Mouse (Mus musculus) embryonic facial prominence, embryonic 14.5 days (tissue): ENCODE measurements at regions not wholly inside any gene's neighbourhood (a gene's known extent, or its start where the extent isn't known, plus 50 kb on each side); places are given as distances from the start of the nearest gene placed in this dataset.
"Not testable (repeated sequence)": the region's sequence is repeated elsewhere in the genome, so short reads cannot be mapped to it uniquely, and the experiment has no call there.

ENCODE experiments used
- ATAC-seq: fragments of 200-750 bp; cut with Nextera tagmentation; 2 replicates; pipeline ENCODE4 v1.8.0; 2017; ENCODE audit warnings: low read depth, moderate number of reproducible peaks, moderate TSS enrichment
- DNase-seq: peaks from one replicate; pipeline ENCODE4 v3.0.0-alpha.2; 2015; ENCODE audit warnings: low spot score
- H3K27ac ChIP-seq: fragments of 300-500 bp; sonication (generic); replicated peaks from 2 replicates; pipeline ENCODE4 v1.5.1; 2014; ENCODE audit warnings: low read depth, mild to moderate bottlenecking, low read length, moderate library complexity
- H3K27me3 ChIP-seq: fragments of 300-500 bp; sonication (generic); replicated peaks from 2 replicates; pipeline ENCODE4 v1.6.1; 2014; ENCODE audit warnings: low read length; ENCODE audit not compliant: control insufficient read depth, insufficient read depth
- H3K36me3 ChIP-seq: fragments of 300-500 bp; sonication (generic); 2 replicates; pipeline ENCODE4 v1.6.1; 2014; ENCODE audit warnings: low read length, mixed read lengths; ENCODE audit not compliant: control insufficient read depth, insufficient read depth
- H3K4me1 ChIP-seq: fragments of 300-500 bp; sonication (generic); 2 replicates; pipeline ENCODE4 v1.6.1; 2014; ENCODE audit warnings: antibody characterized with exemption, low read length; ENCODE audit not compliant: control insufficient read depth, insufficient read depth
- H3K4me2 ChIP-seq: fragments of 300-500 bp; sonication (generic); 2 replicates; pipeline ENCODE4 v1.6.1; 2014; ENCODE audit warnings: low read depth, mild to moderate bottlenecking, low read length, moderate library complexity, mixed read lengths
- H3K4me3 ChIP-seq: fragments of 300-500 bp; sonication (generic); 2 replicates; pipeline ENCODE4 v1.5.1; 2014; ENCODE audit warnings: low read depth, mild to moderate bottlenecking, low read length
- H3K9ac ChIP-seq: fragments of 300-500 bp; sonication (generic); 2 replicates; pipeline ENCODE4 v1.6.1; 2014; ENCODE audit warnings: low read depth, mild to moderate bottlenecking, low read length, moderate library complexity, mixed read lengths
- H3K9me3 ChIP-seq: fragments of 300-500 bp; sonication (generic); 2 replicates; pipeline ENCODE4 v1.6.1; 2016; ENCODE audit warnings: low read length; ENCODE audit not compliant: control insufficient read depth
- WGBS: fragments of 180-500 bp; shearing (Covaris S2); extraction: QIAGEN DNeasy Blood & Tissue Kit; methylation state at CpG from one replicate; pipeline ENCODE4 v1.1.7; 2014; 5-methylcytosine and 5-hydroxymethylcytosine counted together

DNA sequence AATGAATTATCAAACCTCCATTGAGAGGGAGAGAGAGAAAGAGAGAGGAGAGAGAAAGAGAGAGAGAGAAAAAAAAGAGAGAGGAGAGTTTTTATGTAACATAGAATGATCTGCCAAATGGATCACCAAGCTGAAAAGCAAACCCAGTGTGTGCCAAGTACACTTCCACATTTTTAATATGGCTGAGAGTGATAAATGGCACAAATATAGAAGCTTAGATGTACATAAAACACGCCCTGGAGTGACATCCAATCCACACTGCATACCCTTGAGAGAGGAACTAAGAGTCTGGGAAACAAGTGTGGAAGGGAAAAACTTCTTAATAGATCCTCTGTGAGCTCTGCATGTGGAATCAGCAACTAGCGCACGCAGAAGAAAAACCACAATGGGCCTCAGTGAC is 90.1 kb downstream of the Otx2 start:
- Histone ChIP-seq H3K27me3 (0 out of 2 replicates have a peak, but pooled peaks cover 2% of the 10 kb centered on the region), H3K36me3 (no peaks in the 10 kb centered on the region), H3K9me3 (no peaks in the 10 kb centered on the region), H3K9ac (no peak overlapping the region), H3K4me3 (no peak overlapping the region), H3K4me1 (no peaks in the 10 kb centered on the region), H3K4me2 (no peak overlapping the region), H3K27ac (no peak overlapping the region)
- ATAC-seq, result no peak
- no peak for DNase-seq
- WGBS, result 71% methylated on average over 3 of the region's 3 CpGs

DNA sequence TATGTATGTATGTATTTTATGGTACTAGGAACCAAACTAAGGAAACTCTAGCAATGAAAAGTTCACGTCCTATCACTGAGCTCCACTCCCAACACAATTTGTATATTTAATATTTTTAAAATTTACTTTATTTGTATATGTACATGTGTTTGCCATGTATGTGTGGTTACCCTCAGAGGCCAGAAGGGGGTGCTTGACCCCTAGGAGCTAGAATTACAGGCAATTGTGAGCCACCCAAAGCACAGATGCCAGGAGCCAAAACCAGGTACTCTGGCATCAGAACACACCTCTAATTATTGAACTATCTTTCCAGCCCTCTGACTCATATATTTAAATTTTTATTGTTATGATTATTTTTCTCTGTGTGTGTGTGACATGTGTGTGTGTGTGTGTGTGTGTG is 91.5 kb downstream of the Otx2 start:
- Histone ChIP-seq H3K4me2 (no peak overlapping the region), H3K9me3 (no peaks in the 10 kb centered on the region), H3K27me3 (0 out of 2 replicates have a peak, but pooled peaks cover 2% of the 10 kb centered on the region), H3K27ac (no peak overlapping the region), H3K36me3 (no peaks in the 10 kb centered on the region), H3K9ac (no peak overlapping the region), H3K4me3 (no peak overlapping the region), H3K4me1 (no peaks in the 10 kb centered on the region)
- ATAC-seq (no peak), DNase-seq (no peak)
- 80% methylated on average over 1 of the region's 1 CpGs for WGBS

DNA sequence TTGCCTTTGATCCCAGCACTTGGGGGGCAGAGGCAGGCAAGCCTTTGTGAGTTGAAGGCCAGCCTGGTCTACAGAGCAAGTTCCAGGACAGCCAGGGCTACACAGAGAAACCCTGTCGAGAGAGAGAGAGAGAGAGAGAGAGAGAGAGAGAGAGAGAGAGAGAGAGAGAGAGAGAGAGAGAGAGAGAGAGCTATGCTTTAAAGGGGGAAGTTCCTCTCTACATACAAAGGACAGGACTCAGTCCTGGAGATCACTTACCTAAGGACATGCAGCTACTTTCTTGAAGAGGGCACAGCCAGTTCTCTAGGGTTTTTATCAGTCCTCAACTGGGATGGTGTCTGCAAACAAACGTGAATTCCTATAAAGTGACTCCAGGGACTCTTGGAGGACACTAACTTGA is 92.3 kb downstream of the Otx2 start:
- WGBS, result 23% methylated on average over 2 of the region's 2 CpGs
- not testable (repeated sequence) for H3K27ac ChIP-seq, H3K4me2 ChIP-seq, H3K9ac ChIP-seq, H3K4me1 ChIP-seq, ATAC-seq, H3K4me3 ChIP-seq, H3K9me3 ChIP-seq, H3K27me3 ChIP-seq, H3K36me3 ChIP-seq, DNase-seq

DNA sequence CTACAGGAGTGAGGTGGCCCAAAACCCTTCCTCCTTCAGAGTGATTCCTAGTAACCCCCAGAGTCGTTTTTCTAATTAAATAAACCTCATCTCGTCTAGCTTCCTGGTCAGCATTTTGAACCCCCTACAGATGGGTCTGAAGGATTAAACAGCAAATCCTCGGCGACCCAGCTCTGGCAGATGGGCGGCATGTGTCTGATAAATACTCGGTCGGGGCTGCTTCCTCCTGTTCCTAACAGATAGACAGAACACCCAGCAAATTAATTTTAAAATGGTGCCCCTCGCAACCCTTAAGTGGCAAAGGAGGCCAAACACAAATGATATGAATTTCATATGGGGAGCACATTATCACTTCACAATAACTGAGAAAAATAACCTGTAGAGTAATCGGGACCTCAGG is 93.2 kb downstream of the Otx2 start:
- ATAC-seq (no peak), DNase-seq (no peak)
- H3K9ac ChIP-seq, result no peak overlapping the region
- no peak overlapping the region for H3K4me3 ChIP-seq
- WGBS, result 30% methylated on average over 9 of the region's 9 CpGs
- no peaks in the 10 kb centered on the region for H3K4me1 ChIP-seq
- H3K9me3 ChIP-seq, result no peaks in the 10 kb centered on the region
- H3K27ac ChIP-seq, result no peak overlapping the region
- H3K27me3 ChIP-seq, result 0 out of 2 replicates have a peak, but pooled peaks cover 2% of the 10 kb centered on the region
- H3K36me3 ChIP-seq, result no peaks in the 10 kb centered on the region
- no peak overlapping the region for H3K4me2 ChIP-seq

DNA sequence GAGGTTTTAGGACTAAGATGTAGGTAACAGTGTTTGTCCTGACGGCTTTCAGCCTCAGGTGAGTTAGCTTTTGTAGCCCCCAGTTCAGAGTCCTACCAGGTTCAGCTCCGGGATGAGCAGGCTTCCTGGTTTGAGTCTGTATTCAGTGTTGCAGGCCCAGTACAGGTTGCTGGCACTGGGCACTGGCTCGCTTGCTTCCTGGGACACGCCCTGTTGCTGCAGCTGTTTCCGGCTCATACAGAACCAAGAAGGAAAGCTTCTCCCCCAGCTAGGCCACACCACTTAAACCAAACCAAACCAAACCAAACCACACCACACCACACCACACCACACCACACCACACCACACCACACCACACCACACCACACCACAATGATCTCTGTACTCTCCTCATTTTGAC is 93.6 kb downstream of the Otx2 start:
- Histone ChIP-seq H3K27ac (no peak overlapping the region), H3K4me3 (no peak overlapping the region), H3K9me3 (no peaks in the 10 kb centered on the region), H3K9ac (no peak overlapping the region), H3K4me1 (no peaks in the 10 kb centered on the region), H3K4me2 (no peak overlapping the region), H3K36me3 (no peaks in the 10 kb centered on the region), H3K27me3 (0 out of 2 replicates have a peak, but pooled peaks cover 2% of the 10 kb centered on the region)
- WGBS, result 66% methylated on average over 5 of the region's 5 CpGs
- DNase-seq (no peak), ATAC-seq (no peak)
